Mouse (Mus musculus) small intestine, adult 2 months (tissue): Measurements from ENCODE around the gene Klc3. TPM values are rescaled to one million over a fixed set of nuclear protein-coding genes. Genes with fewer than 3 reads are reported as not detected.
A peak's percentile ranks its signal among the peaks of the same experiment; 100 is the strongest.

Experiments used
- H3K27ac ChIP-seq: fragments of 200-500 bp; 2 replicates; pipeline ENCODE4 v1.5.1; 2012; ENCODE audit warnings: low read depth, low read length, control low read depth, inconsistent platforms; ENCODE audit not compliant: insufficient read depth
- H3K27me3 ChIP-seq: fragments of 200-500 bp; 2 replicates; pipeline ENCODE4 v1.6.1; 2012; ENCODE audit warnings: mild to moderate bottlenecking, moderate library complexity, low read length, inconsistent platforms; ENCODE audit not compliant: control insufficient read depth, insufficient read depth
- H3K36me3 ChIP-seq: fragments of 200-500 bp; 2 replicates; pipeline ENCODE4 v1.6.1; 2012; ENCODE audit warnings: mild to moderate bottlenecking, low read length, control low read depth, inconsistent platforms; ENCODE audit not compliant: control insufficient read depth, insufficient read depth
- H3K4me1 ChIP-seq: fragments of 200-500 bp; 2 replicates; pipeline ENCODE4 v1.6.1; 2012; ENCODE audit warnings: low read length, inconsistent platforms, mixed read lengths; ENCODE audit not compliant: control insufficient read depth, insufficient read depth, insufficient read length
- H3K4me3 ChIP-seq: fragments of 200-500 bp; 2 replicates; pipeline ENCODE4 v1.5.1; 2012; ENCODE audit warnings: low read depth, mild to moderate bottlenecking, control low read depth, inconsistent platforms, low read length, moderate library complexity
- CTCF ChIP-seq: fragments of 200-500 bp; IDR thresholded peaks from 2 replicates; pipeline ENCODE4 v1.5.1; 2012; ENCODE audit warnings: low read depth, mild to moderate bottlenecking, control low read depth, inconsistent platforms, low read length, moderate library complexity, mixed read lengths; ENCODE audit not compliant: insufficient replicate concordance, insufficient read length; ENCODE audit errors: extremely low read depth
- POLR2A ChIP-seq: fragments of 200-500 bp; IDR thresholded peaks from 2 replicates; pipeline ENCODE4 v1.6.1; 2012; ENCODE audit warnings: low read depth, mild to moderate bottlenecking, control low read depth, inconsistent platforms, low read length, moderate library complexity
- whole genome bisulfite sequencing: fragments of 180-500 bp; shearing (Covaris S2); methylation state at CpG from one replicate; pipeline ENCODE4 v1.1.7; 2018; 5-methylcytosine and 5-hydroxymethylcytosine counted together
- polyA plus RNA-seq: library from polyadenylated mRNA; depleted of rRNA; stranded (reverse); fragments of >200 nt; gene quantifications from 2 replicates; pipeline ENCODE4 v1.2.3, GENCODE M21; 2012

Klc3 gene
- polyA plus RNA-seq, 1 experiment, result 2.6 TPM

GRCm38 (mm10) chr7:19432475-19432874 lies 28.6 kb upstream of the Klc3 start:
- H3K36me3 ChIP-seq, result peaks cover 77% of the 10 kb centered on the region
- WGBS, result 100% methylated on average over 2 of the region's 2 CpGs
- TF ChIP-seq CTCF (peak; percentile 27; the same call in 1 of the 2 replicates), POLR2A (no peak)

GRCm38 (mm10) chr7:19430402-19430801 lies 26.5 kb upstream of the Klc3 start:
- Histone ChIP-seq H3K4me1 (no peaks in the 10 kb centered on the region), H3K36me3 (peaks cover 76% of the 10 kb centered on the region), H3K27me3 (no peaks in the 10 kb centered on the region), H3K4me3 (no peak overlapping the region), H3K27ac (no peak overlapping the region)
- TF ChIP-seq POLR2A, result no peak
- no peak for TF ChIP-seq CTCF
- WGBS, result 87% methylated on average over 6 of the region's 6 CpGs

More at GRCm38 (mm10) chr7:19432475-19432874, 28.6 kb upstream of the Klc3 start:
- no peak overlapping the region for H3K27ac ChIP-seq
- H3K4me3 ChIP-seq, result no peak overlapping the region
- no peaks in the 10 kb centered on the region for H3K27me3 ChIP-seq
- no peaks in the 10 kb centered on the region for H3K4me1 ChIP-seq

- H3K36me3 ChIP-seq, result peaks cover 72% of the 10 kb centered on the region
- H3K27ac ChIP-seq, result no peak overlapping the region
- H3K27me3 ChIP-seq, result no peaks in the 10 kb centered on the region
- TF ChIP-seq CTCF, result no peak
- TF ChIP-seq POLR2A, result no peak
- no peaks in the 10 kb centered on the region for H3K4me1 ChIP-seq
- H3K4me3 ChIP-seq, result no peak overlapping the region
- WGBS, result 78% methylated on average over 8 of the region's 8 CpGs
Measured at GRCm38 (mm10) chr7:19429726-19430125, 25.8 kb upstream of the Klc3 start.

GRCm38 (mm10) chr7:19427999-19428650 lies 24.2 kb upstream of the Klc3 start:
- Histone ChIP-seq H3K4me1 (no peaks in the 10 kb centered on the region), H3K27me3 (no peaks in the 10 kb centered on the region), H3K36me3 (peaks cover 56% of the 10 kb centered on the region), H3K27ac (no peak overlapping the region), H3K4me3 (no peak overlapping the region)
- 82% methylated on average over 15 of the region's 15 CpGs for WGBS
- no peak for TF ChIP-seq POLR2A
- TF ChIP-seq CTCF, result no peak

GRCm38 (mm10) chr7:19426888-19427287 lies 23.0 kb upstream of the Klc3 start:
- Histone ChIP-seq H3K27ac (no peak overlapping the region), H3K4me3 (no peak overlapping the region), H3K27me3 (no peaks in the 10 kb centered on the region), H3K4me1 (no peaks in the 10 kb centered on the region), H3K36me3 (peaks cover 45% of the 10 kb centered on the region)
- TF ChIP-seq CTCF (no peak), POLR2A (no peak)
- 96% methylated on average over 6 of the region's 6 CpGs for WGBS

GRCm38 (mm10) chr7:19426349-19426748 lies 22.4 kb upstream of the Klc3 start:
- Histone ChIP-seq H3K4me1 (peaks cover 3% of the 10 kb centered on the region; the same call in 1 of the 2 replicates), H3K27me3 (no peaks in the 10 kb centered on the region), H3K36me3 (peaks cover 39% of the 10 kb centered on the region), H3K4me3 (no peak overlapping the region), H3K27ac (no peak overlapping the region)
- TF ChIP-seq CTCF (no peak), POLR2A (no peak)
- WGBS, result 88% methylated on average over 6 of the region's 6 CpGs

GRCm38 (mm10) chr7:19424051-19424450 lies 20.1 kb upstream of the Klc3 start:
- Histone ChIP-seq H3K36me3 (peaks cover 29% of the 10 kb centered on the region), H3K27me3 (0 out of 2 replicates have a peak, but pooled peaks cover 3% of the 10 kb centered on the region), H3K4me3 (no peak overlapping the region), H3K4me1 (peaks cover 9% of the 10 kb centered on the region), H3K27ac (no peak overlapping the region)
- TF ChIP-seq CTCF, result no peak
- TF ChIP-seq POLR2A, result no peak
- 30% methylated on average over 4 of the region's 4 CpGs for whole genome bisulfite sequencing
